Mouse (Mus musculus) liver, adult 2 months (tissue): ENCODE measurements around the gene Fgfr2.

Experiments
- CTCF ChIP-seq: fragments of 200-500 bp; IDR thresholded peaks from 2 replicates; pipeline ENCODE4 v1.5.1; 2011; ENCODE audit warnings: low read depth, low read length, control low read depth
- POLR2A ChIP-seq: fragments of 200-500 bp; IDR thresholded peaks from 2 replicates; pipeline ENCODE4 v1.6.1; 2011; ENCODE audit warnings: low read length, control low read depth; ENCODE audit not compliant: insufficient read depth; ENCODE audit errors: extremely low read depth

DNA sequence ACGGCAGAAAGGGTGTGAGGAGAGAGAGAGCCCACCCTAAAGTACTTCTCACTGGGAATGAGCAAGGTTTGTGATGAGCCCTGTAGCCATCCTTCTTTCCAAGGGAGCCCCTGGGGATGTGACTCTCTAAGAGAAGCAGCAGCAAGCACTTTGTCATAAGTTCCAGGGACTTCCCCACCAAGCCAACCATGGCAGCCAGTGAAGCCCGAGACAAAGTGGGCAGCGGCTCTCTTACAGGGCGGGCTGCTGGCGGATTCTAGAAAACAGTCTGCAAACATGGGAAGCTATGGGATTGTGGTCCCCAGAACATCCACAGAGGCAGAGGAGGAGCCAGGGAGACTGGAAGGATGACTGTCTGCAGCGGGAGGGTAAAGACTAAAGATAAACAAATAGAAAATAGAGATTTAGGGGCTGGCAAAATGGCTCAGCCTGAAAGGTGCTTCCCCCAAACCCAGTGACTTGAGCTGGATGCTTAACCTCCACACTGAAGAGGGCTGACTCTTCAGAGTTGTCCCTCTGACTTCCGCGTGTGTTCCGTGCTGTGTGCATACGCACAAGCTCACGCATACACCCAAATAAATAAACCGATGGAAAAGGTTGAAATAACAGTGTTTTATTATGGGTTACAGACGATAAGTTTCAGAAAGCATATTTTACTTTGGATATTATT, 2427.3 kb downstream of the Fgfr2 start:
- TF ChIP-seq CTCF = no peak
- no peak for TF ChIP-seq POLR2A
